Mouse (Mus musculus) limb, embryonic 14.5 days (tissue): ENCODE measurements at regions not wholly inside any gene's neighbourhood (a gene's known extent, or its start where the extent isn't known, plus 50 kb on each side); places are given as distances from the start of the nearest gene placed in this dataset.

Experiments used
- ATAC-seq: fragments of 200-750 bp; cut with Nextera tagmentation; 2 replicates; pipeline ENCODE4 v1.8.0; 2017; ENCODE audit warnings: low read depth, moderate number of reproducible peaks, moderate TSS enrichment; ENCODE audit not compliant: low FRiP score
- DNase-seq: peaks from one replicate; pipeline ENCODE4 v3.0.0-alpha.2; 2015; ENCODE audit warnings: low spot score
- H3K27ac ChIP-seq: fragments of 300-500 bp; sonication (generic); replicated peaks from 2 replicates; pipeline ENCODE4 v1.5.1; 2014; ENCODE audit warnings: low read depth, mild to moderate bottlenecking, low read length, moderate library complexity, mixed read lengths
- H3K27me3 ChIP-seq: fragments of 300-500 bp; sonication (generic); 2 replicates; pipeline ENCODE4 v1.6.1; 2014; ENCODE audit warnings: low read length, mixed read lengths; ENCODE audit not compliant: control insufficient read depth, insufficient read depth
- H3K36me3 ChIP-seq: fragments of 300-500 bp; sonication (generic); 2 replicates; pipeline ENCODE4 v1.6.1; 2014; ENCODE audit warnings: mild to moderate bottlenecking, low read length, moderate library complexity, mixed read lengths; ENCODE audit not compliant: control insufficient read depth, insufficient read depth
- H3K4me1 ChIP-seq: fragments of 300-500 bp; sonication (generic); 2 replicates; pipeline ENCODE4 v1.6.1; 2014; ENCODE audit warnings: antibody characterized with exemption, low read length, mixed read lengths; ENCODE audit not compliant: control insufficient read depth, insufficient read depth
- H3K4me2 ChIP-seq: fragments of 300-500 bp; sonication (generic); replicated peaks from 2 replicates; pipeline ENCODE4 v1.6.1; 2014; ENCODE audit warnings: low read depth, mild to moderate bottlenecking, low read length, moderate library complexity; ENCODE audit not compliant: severe bottlenecking
- H3K4me3 ChIP-seq: fragments of 300-500 bp; sonication (generic); replicated peaks from 2 replicates; pipeline ENCODE4 v1.5.1; 2014; ENCODE audit warnings: low read length
- H3K9ac ChIP-seq: fragments of 300-500 bp; sonication (generic); 2 replicates; pipeline ENCODE4 v1.6.1; 2014; ENCODE audit warnings: mild to moderate bottlenecking, low read depth, low read length, moderate library complexity; ENCODE audit not compliant: severe bottlenecking
- H3K9me3 ChIP-seq: fragments of 300-500 bp; sonication (generic); 2 replicates; pipeline ENCODE4 v1.6.1; 2016; ENCODE audit warnings: low read length; ENCODE audit not compliant: control insufficient read depth
- POLR2A ChIP-seq: fragments of 200-500 bp; IDR thresholded peaks from 2 replicates; pipeline ENCODE4 v1.8.0; 2012; ENCODE audit warnings: inconsistent platforms, mild to moderate bottlenecking, moderate library complexity, borderline replicate concordance; ENCODE audit not compliant: insufficient read depth, insufficient read length; ENCODE audit errors: extremely low read depth
- WGBS: fragments of 180-500 bp; shearing (Covaris S2); extraction: QIAGEN DNeasy Blood & Tissue Kit; methylation state at CpG from one replicate; pipeline ENCODE4 v1.1.7; 2014; 5-methylcytosine and 5-hydroxymethylcytosine counted together

- Histone ChIP-seq H3K9ac (no peak overlapping the region), H3K27me3 (no peaks in the 10 kb centered on the region), H3K4me2 (no peak overlapping the region), H3K4me1 (peaks cover 17% of the 10 kb centered on the region), H3K9me3 (no peaks in the 10 kb centered on the region), H3K36me3 (no peaks in the 10 kb centered on the region), H3K27ac (no peak overlapping the region), H3K4me3 (no peak overlapping the region)
- no peak for TF ChIP-seq POLR2A
- ATAC-seq: no peak
- DNase-seq: no peak
- 39% methylated on average over 6 of the region's 6 CpGs for WGBS
Observed at GRCm38 (mm10) chr3:139780054-139780453, 574.6 kb downstream of the Stpg2 start.

- Histone ChIP-seq H3K27ac (no peak overlapping the region), H3K9me3 (no peaks in the 10 kb centered on the region), H3K4me3 (no peak overlapping the region), H3K27me3 (no peaks in the 10 kb centered on the region), H3K4me2 (no peak overlapping the region), H3K36me3 (no peaks in the 10 kb centered on the region), H3K4me1 (peaks cover 17% of the 10 kb centered on the region), H3K9ac (no peak overlapping the region)
- no peak for ATAC-seq
- no peak for TF ChIP-seq POLR2A
- 68% methylated on average over 3 of the region's 3 CpGs for WGBS
- DNase-seq: no peak
Observed at GRCm38 (mm10) chr3:139783406-139783805, 577.9 kb downstream of the Stpg2 start.

GRCm38 (mm10) chr3:139786510-139786909, 581.0 kb downstream of the Stpg2 start:
- H3K4me1 ChIP-seq: peaks cover 2% of the 10 kb centered on the region; the same call in 1 of the 2 replicates
- no peaks in the 10 kb centered on the region for H3K36me3 ChIP-seq
- H3K9ac ChIP-seq: no peak overlapping the region
- no peaks in the 10 kb centered on the region for H3K9me3 ChIP-seq
- 83% methylated on average over 1 of the region's 1 CpGs for WGBS
- H3K4me3 ChIP-seq: no peak overlapping the region
- H3K27me3 ChIP-seq: no peaks in the 10 kb centered on the region
- no peak for DNase-seq
- ATAC-seq: no peak
- no peak overlapping the region for H3K27ac ChIP-seq
- H3K4me2 ChIP-seq: no peak overlapping the region
- TF ChIP-seq POLR2A: no peak

- WGBS: 90% methylated on average over 2 of the region's 2 CpGs
- H3K4me2 ChIP-seq: no peak overlapping the region
Observed at GRCm38 (mm10) chr3:139788854-139789253, 583.4 kb downstream of the Stpg2 start.

GRCm38 (mm10) chr3:139796685-139797084, 591.2 kb downstream of the Stpg2 start:
- ATAC-seq (no peak), DNase-seq (no peak)
- Histone ChIP-seq H3K9ac (no peak overlapping the region), H3K27me3 (no peaks in the 10 kb centered on the region), H3K9me3 (no peaks in the 10 kb centered on the region), H3K4me2 (no peak overlapping the region), H3K36me3 (no peaks in the 10 kb centered on the region), H3K27ac (no peak overlapping the region), H3K4me3 (no peak overlapping the region), H3K4me1 (no peaks in the 10 kb centered on the region)
- no peak for TF ChIP-seq POLR2A
- WGBS: 67% methylated on average over 1 of the region's 1 CpGs

More at GRCm38 (mm10) chr3:139788854-139789253, 583.4 kb downstream of the Stpg2 start:
- H3K27ac ChIP-seq: no peak overlapping the region
- H3K36me3 ChIP-seq: no peaks in the 10 kb centered on the region
- H3K9me3 ChIP-seq: no peaks in the 10 kb centered on the region
- DNase-seq: no peak
- ATAC-seq: no peak
- no peak overlapping the region for H3K4me3 ChIP-seq
- TF ChIP-seq POLR2A: no peak
- H3K4me1 ChIP-seq: no peaks in the 10 kb centered on the region
- no peak overlapping the region for H3K9ac ChIP-seq
- no peaks in the 10 kb centered on the region for H3K27me3 ChIP-seq

GRCm38 (mm10) chr3:139799059-139799458, 593.6 kb downstream of the Stpg2 start:
- no peaks in the 10 kb centered on the region for H3K9me3 ChIP-seq
- H3K4me1 ChIP-seq: no peaks in the 10 kb centered on the region
- H3K4me2 ChIP-seq: no peak overlapping the region
- no peak overlapping the region for H3K9ac ChIP-seq
- H3K36me3 ChIP-seq: no peaks in the 10 kb centered on the region
- 91% methylated on average over 2 of the region's 2 CpGs for WGBS
- DNase-seq: no peak
- no peak for TF ChIP-seq POLR2A
- no peaks in the 10 kb centered on the region for H3K27me3 ChIP-seq
- H3K27ac ChIP-seq: no peak overlapping the region
- ATAC-seq: no peak
- no peak overlapping the region for H3K4me3 ChIP-seq
